Mouse (Mus musculus) kidney, adult 2 months (tissue): ENCODE data around the gene Astn2.

ENCODE experiments used
- CTCF ChIP-seq: fragments of 200-500 bp; conservative IDR thresholded peaks from 2 replicates; pipeline ENCODE4 v1.5.1; 2011; ENCODE audit warnings: low read depth, mild to moderate bottlenecking, control low read depth, low read length, moderate library complexity, mixed read lengths; ENCODE audit not compliant: insufficient read depth, insufficient read length
- POLR2A ChIP-seq: fragments of 200-500 bp; IDR thresholded peaks from one replicate; pipeline ENCODE4 v1.6.1; 2011; ENCODE audit warnings: low read depth, low read length, control low read depth

- TF ChIP-seq POLR2A (no peak), CTCF (no peak)
Observed at GRCm38 (mm10) chr4:66027866-66028265, 376.5 kb downstream of the Astn2 start.
